Mouse (Mus musculus) heart, adult 9 months (tissue): Measurements from ENCODE around the gene Map3k1.

Experiments used
- DNase-seq, 2 experiments: peaks; one replicate each; pipeline ENCODE4 v3.0.0; 2022; ENCODE audit warnings: low spot score in 2 of 2

Gene Map3k1

GRCm38 (mm10) chr13:111812647-111813046, 3.9 kb upstream of the Map3k1 start:
- DNase-seq: no peak

GRCm38 (mm10) chr13:111810998-111811628, 2.3 kb upstream of the Map3k1 start:
- no peak for DNase-seq

GRCm38 (mm10) chr13:111809466-111810228, 854 bp upstream of the Map3k1 start:
- peak; percentile 60 to 71 for DNase-seq

- peak in 1 of 2 experiments; percentile 32 for DNase-seq
These were observed 481 bp downstream of the Map3k1 start for GRCm38 (mm10) chr13:111808387-111808636.

- peak; percentile 30 to 54 for DNase-seq
These were observed 1.0 kb downstream of the Map3k1 start for GRCm38 (mm10) chr13:111807596-111808386.

GRCm38 (mm10) chr13:111807105-111807595, 1.6 kb downstream of the Map3k1 start:
- peak; percentile 21 to 43 for DNase-seq

GRCm38 (mm10) chr13:111805738-111806722, 2.8 kb downstream of the Map3k1 start:
- DNase-seq: peak in 1 of 2 experiments; percentile 38

GRCm38 (mm10) chr13:111804951-111805673, 3.7 kb downstream of the Map3k1 start:
- DNase-seq: no peak

- no peak for DNase-seq
These were observed 4.6 kb downstream of the Map3k1 start for GRCm38 (mm10) chr13:111804189-111804588.

GRCm38 (mm10) chr13:111803506-111803905, 5.3 kb downstream of the Map3k1 start:
- DNase-seq: no peak

- no peak for DNase-seq
These were observed 5.9 kb downstream of the Map3k1 start for GRCm38 (mm10) chr13:111802900-111803299.

GRCm38 (mm10) chr13:111802271-111802665, 6.5 kb downstream of the Map3k1 start:
- DNase-seq: no peak

GRCm38 (mm10) chr13:111801662-111802270, 7.0 kb downstream of the Map3k1 start:
- no peak for DNase-seq

GRCm38 (mm10) chr13:111800866-111801265, 7.9 kb downstream of the Map3k1 start:
- no peak for DNase-seq

- DNase-seq: peak in 1 of 2 experiments; percentile 37
These were observed 10.7 kb downstream of the Map3k1 start for GRCm38 (mm10) chr13:111798044-111798443.

GRCm38 (mm10) chr13:111797021-111797420, 11.8 kb downstream of the Map3k1 start:
- peak; percentile 70 to 80 for DNase-seq

- peak; percentile 44 to 59 for DNase-seq
These were observed 12.4 kb downstream of the Map3k1 start for GRCm38 (mm10) chr13:111796191-111796920.

- DNase-seq: no peak
These were observed 15.9 kb downstream of the Map3k1 start for GRCm38 (mm10) chr13:111792975-111793287.

- DNase-seq: peak in 1 of 2 experiments; percentile 33
These were observed 16.4 kb downstream of the Map3k1 start for GRCm38 (mm10) chr13:111792130-111792974.
